Mouse (Mus musculus) C2C12 (cell line): ENCODE results near the gene Gsta2. TPM values are rescaled to one million over a fixed set of nuclear protein-coding genes. Genes with fewer than 3 reads are reported as not detected.

Experiments used
- H3K27me3 ChIP-seq: one replicate; pipeline ENCODE4 v1.6.1; 2011; ENCODE audit not compliant: control insufficient read depth, insufficient read depth, insufficient read length
- H3K36me3 ChIP-seq: one replicate; pipeline ENCODE4 v1.6.1; 2011; ENCODE audit not compliant: control insufficient read depth, insufficient read depth
- H3K4me3 ChIP-seq: one replicate; pipeline ENCODE4 v1.5.1; 2011; ENCODE audit warnings: mild to moderate bottlenecking, control low read depth; ENCODE audit not compliant: poor library complexity, insufficient read depth, severe bottlenecking
- H3K79me2 ChIP-seq: one replicate; pipeline ENCODE4 v1.6.1; 2011; ENCODE audit not compliant: control insufficient read depth, insufficient read depth
- H3K79me3 ChIP-seq: one replicate; pipeline ENCODE4 v1.6.1; 2011; ENCODE audit warnings: low read depth, control low read depth
- H3ac ChIP-seq: one replicate; pipeline ENCODE3; 2011; ENCODE audit warnings: low read depth; ENCODE audit not compliant: control insufficient read depth, insufficient read length
- CEBPB ChIP-seq: IDR thresholded peaks from one replicate; pipeline ENCODE4 v1.6.1; 2011; ENCODE audit warnings: low read depth, mild to moderate bottlenecking, control low read depth, moderate library complexity
- CTCF ChIP-seq: IDR thresholded peaks from one replicate; pipeline ENCODE4 v1.5.1; 2011; ENCODE audit not compliant: control insufficient read depth, insufficient read depth, insufficient read length
- FOSL1 ChIP-seq: IDR thresholded peaks from one replicate; pipeline ENCODE4 v1.8.0; 2011; ENCODE audit warnings: mild to moderate bottlenecking, low read length; ENCODE audit not compliant: poor library complexity, insufficient read depth, severe bottlenecking
- MAX ChIP-seq: IDR thresholded peaks from one replicate; pipeline ENCODE4 v1.6.1; 2011; ENCODE audit warnings: mild to moderate bottlenecking, control low read depth
- MYOD1 ChIP-seq: IDR thresholded peaks from one replicate; pipeline ENCODE4 v1.6.1; 2011; ENCODE audit warnings: low read depth; ENCODE audit not compliant: control insufficient read depth, insufficient read length
- MYOG ChIP-seq: IDR thresholded peaks from one replicate; pipeline ENCODE4 v1.6.1; 2011; ENCODE audit not compliant: control insufficient read depth, insufficient read length; ENCODE audit errors: extremely low read depth
- USF1 ChIP-seq: IDR thresholded peaks from one replicate; pipeline ENCODE4 v1.6.1; 2011; ENCODE audit warnings: low read depth, mild to moderate bottlenecking, control low read depth, moderate library complexity
- long read RNA-seq, 2 experiments: library from polyadenylated mRNA; unstranded; transcript quantifications; one replicate each; pipeline ENCODE4 v2.0.0; 2019 to 2020
- polyA plus RNA-seq: library from polyadenylated mRNA; unstranded; fragments of >200 nt; fragmentation: generic; extraction: Trizol; gene quantifications from one replicate; pipeline ENCODE4 v1.2.1, GENCODE M21; 2012; ENCODE audit warnings: missing spikeins

Gene Gsta2
- 0.09 TPM for polyA plus RNA-seq
- long read RNA-seq, experiment 1, transcript Gsta2-201 (7 exons, 870 nt): major isoform, 28 of 31 reads
- long read RNA-seq, experiment 1, partial matches to known transcripts: 2 of 31 reads
- long read RNA-seq, experiment 1, other reads (novel, unspliced or antisense): 1 of 31 reads
- long read RNA-seq, experiment 2: 0 reads

GRCm38 (mm10) chr9:78355611-78356010 is at the start of gene Gsta2:
TSS of gene Gsta2 (minus strand) at chr9:78355788.
- H3ac ChIP-seq: no peak within 1 kb of the TSS
- no peaks in the 10 kb centered on the region for H3K27me3 ChIP-seq
- no peaks in the 10 kb centered on the region for H3K79me3 ChIP-seq
- no peaks in the 10 kb centered on the region for H3K36me3 ChIP-seq
- TF ChIP-seq USF1: no peak
- H3K79me2 ChIP-seq: no peaks in the 10 kb centered on the region
- no peak within 1 kb of the TSS for H3K4me3 ChIP-seq

- Histone ChIP-seq H3K36me3 (no peaks in the 10 kb centered on the region), H3K27me3 (no peaks in the 10 kb centered on the region), H3K79me3 (no peaks in the 10 kb centered on the region), H3K79me2 (no peaks in the 10 kb centered on the region), H3ac (no peak overlapping the region), H3K4me3 (no peak overlapping the region)
- TF ChIP-seq USF1: no peak
- no peak for TF ChIP-seq MYOG
- TF ChIP-seq CEBPB: no peak
- TF ChIP-seq MYOD1: no peak
- no peak for TF ChIP-seq CTCF
- TF ChIP-seq FOSL1: no peak
- no peak for TF ChIP-seq MAX
These were observed 46.0 kb upstream of the Gsta2 start for GRCm38 (mm10) chr9:78401596-78401995.

DNA sequence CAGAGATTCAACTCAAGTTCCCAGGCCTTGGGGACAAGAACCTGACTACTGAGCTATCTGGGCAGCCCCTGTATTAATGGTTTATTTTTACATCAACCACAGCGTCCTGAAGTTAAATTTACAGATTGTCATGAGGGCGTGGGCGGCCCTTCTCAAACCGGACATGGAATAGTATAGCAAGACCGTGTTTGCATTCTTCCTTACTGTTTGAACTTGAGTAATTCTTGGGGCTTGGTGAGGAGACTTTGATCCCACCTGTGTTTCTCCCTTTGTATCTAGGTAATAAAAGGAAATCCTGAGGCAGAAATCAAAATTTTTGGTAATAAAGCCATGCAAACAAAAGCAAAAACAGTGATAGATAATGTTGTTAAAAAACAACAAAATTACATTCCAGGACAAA is 45.0 kb upstream of the Gsta2 start:
- TF ChIP-seq MAX (no peak), MYOD1 (no peak), CEBPB (no peak), USF1 (no peak), MYOG (no peak), FOSL1 (no peak), CTCF (no peak)
- Histone ChIP-seq H3K79me3 (no peaks in the 10 kb centered on the region), H3ac (no peak overlapping the region), H3K79me2 (no peaks in the 10 kb centered on the region), H3K36me3 (no peaks in the 10 kb centered on the region), H3K4me3 (no peak overlapping the region), H3K27me3 (no peaks in the 10 kb centered on the region)

DNA sequence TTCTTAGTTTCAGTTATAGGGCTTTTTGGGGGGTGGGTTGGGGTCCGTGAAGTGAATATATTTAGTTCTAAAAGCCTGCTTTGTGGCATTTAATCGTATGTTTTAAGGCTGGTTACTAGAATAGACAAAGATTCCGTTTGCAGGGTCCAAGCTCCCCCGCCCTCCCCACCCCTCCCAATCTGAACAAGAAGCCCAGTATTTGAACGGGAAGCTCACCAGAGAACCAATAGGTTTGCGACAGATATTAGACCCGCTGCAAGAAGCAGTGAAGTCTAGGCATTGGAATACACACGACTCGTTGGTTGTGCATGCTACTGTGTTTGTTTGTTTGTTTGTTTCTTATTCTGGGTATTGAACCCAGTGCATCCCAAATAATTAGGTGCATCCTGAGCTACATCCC is 40.9 kb upstream of the Gsta2 start:
- TF ChIP-seq CEBPB: no peak
- no peak for TF ChIP-seq MYOG
- Histone ChIP-seq H3K27me3 (no peaks in the 10 kb centered on the region), H3K4me3 (no peak overlapping the region), H3ac (no peak overlapping the region), H3K36me3 (no peaks in the 10 kb centered on the region), H3K79me3 (no peaks in the 10 kb centered on the region), H3K79me2 (no peaks in the 10 kb centered on the region)

DNA sequence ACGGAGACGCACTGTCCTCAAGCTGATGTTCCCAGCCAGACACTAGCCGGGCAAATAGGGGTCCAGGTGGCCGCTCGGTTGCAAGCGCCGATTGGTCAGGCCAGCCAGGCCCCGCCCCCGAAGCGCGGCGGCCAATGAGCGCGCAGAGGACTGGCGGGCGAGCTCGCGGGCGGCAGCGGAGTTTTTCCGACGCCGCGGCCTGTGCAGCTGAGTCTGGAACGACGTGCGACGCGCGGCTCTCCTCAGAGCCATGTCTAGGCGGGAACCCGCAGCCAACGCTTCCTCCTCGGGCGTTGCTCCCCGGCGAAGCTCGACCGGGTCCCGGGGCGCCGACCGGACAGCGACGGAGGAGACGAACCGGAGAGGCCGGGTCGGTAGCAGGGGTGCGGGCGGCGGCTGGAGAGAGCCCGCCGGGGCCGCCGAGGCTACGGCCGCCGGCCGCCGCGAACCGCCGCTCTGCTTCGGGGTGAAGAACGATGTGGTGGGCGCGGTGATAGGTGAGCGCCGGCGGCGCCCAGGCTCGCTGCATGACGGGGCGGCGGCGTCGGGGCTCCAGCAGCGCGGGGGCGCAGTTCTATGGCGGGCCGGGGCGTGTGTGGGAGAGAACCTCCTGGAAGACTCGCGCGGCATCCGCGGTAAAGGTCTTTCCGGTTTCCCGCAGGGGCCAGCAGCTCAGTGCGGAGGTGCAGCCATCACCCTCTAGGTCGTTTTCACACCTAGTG is 40.2 kb upstream of the Gsta2 start, which contains the start of gene Ddx43:
Gene Ddx43, plus strand, starts transcription at position 148 of the 722 bp plus-strand sequence.
- Histone ChIP-seq H3K27me3 (no peaks in the 10 kb centered on the region), H3K36me3 (no peaks in the 10 kb centered on the region), H3K79me2 (no peaks in the 10 kb centered on the region), H3K79me3 (no peaks in the 10 kb centered on the region), H3ac (no peak within 1 kb of the TSS), H3K4me3 (no peak within 1 kb of the TSS)
- no peak for TF ChIP-seq FOSL1
- TF ChIP-seq MYOD1: no peak
- TF ChIP-seq CTCF: no peak
- TF ChIP-seq CEBPB: no peak
- no peak for TF ChIP-seq USF1
- no peak for TF ChIP-seq MYOG
- no peak for TF ChIP-seq MAX

DNA sequence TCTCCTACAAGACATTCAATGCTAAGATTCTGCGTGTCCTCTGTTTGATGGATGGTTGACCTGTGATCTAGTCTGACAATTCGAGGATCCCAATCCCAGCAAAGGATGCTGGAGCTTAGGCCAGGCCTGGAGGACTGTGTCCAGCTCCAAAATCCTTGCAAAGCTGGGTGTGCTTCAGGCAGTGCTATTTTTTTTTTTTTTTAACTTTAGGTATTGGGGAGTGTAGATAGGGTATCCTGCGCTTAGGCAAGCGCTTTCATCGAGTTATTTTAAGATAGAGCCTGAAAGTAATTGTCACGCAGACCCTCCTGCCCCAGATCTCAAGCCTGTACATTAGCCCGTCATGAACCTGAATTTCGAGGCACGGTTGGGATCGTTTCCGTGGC is 39.6 kb upstream of the Gsta2 start:
- Histone ChIP-seq H3ac (no peak overlapping the region), H3K79me3 (no peaks in the 10 kb centered on the region), H3K4me3 (no peak overlapping the region), H3K79me2 (no peaks in the 10 kb centered on the region), H3K36me3 (no peaks in the 10 kb centered on the region), H3K27me3 (no peaks in the 10 kb centered on the region)
- TF ChIP-seq CEBPB: no peak
- TF ChIP-seq MAX: no peak
- TF ChIP-seq MYOD1: no peak
- TF ChIP-seq FOSL1: no peak
- no peak for TF ChIP-seq CTCF
- TF ChIP-seq MYOG: no peak
- TF ChIP-seq USF1: no peak
